Comparison of ENCODE assay signal across 25 mouse cellular contexts in genomic region chr4:7977661-7978444, GRCm38 (mm10).
DNase-seq lines count a peak whose midpoint lies in the region; ATAC-seq lines count a peak whose summit lies in the region.
"Had no signal": no experiment of that assay in that cellular context is flagged by ENCODE, and none has a peak within 500 bp of the region (broad histone marks: within the 10 kb centered on the region; RNA-seq: fewer than 3 reads in every experiment).

No protein-coding gene starts in this region.

- no peaks in the 10 kb centered on the region for H3K4me1 ChIP-seq in kidney, embryonic 14.5 days (ENCODE audit: control insufficient read depth, insufficient read depth, low read length)
- H3K4me1 ChIP-seq in limb, embryonic 10.5 days, result peaks cover 4% of the 10 kb centered on the region; the same call in 1 of the 2 replicates
- H3K4me1 ChIP-seq: embryonic facial prominence, embryonic 15.5 days; heart, embryonic 12.5 days; limb, embryonic 15.5 days; liver, embryonic 15.5 days; midbrain, embryonic 12.5 days had no signal

- H3K4me2 ChIP-seq in kidney, embryonic 14.5 days (replicated peaks; ENCODE audit: low read depth, low read length), result no peak overlapping the region
- H3K4me2 ChIP-seq: embryonic facial prominence, embryonic 15.5 days; heart, embryonic 12.5 days; hindbrain, embryonic 14.5 days; limb, embryonic 15.5 days; liver, embryonic 15.5 days; midbrain, embryonic 12.5 days had no signal

- no peaks in the 10 kb centered on the region for H3K9me3 ChIP-seq in kidney, embryonic 14.5 days (ENCODE audit: control insufficient read depth, low read length)
- no peaks in the 10 kb centered on the region for H3K9me3 ChIP-seq in limb, embryonic 10.5 days (replicated peaks)
- H3K9me3 ChIP-seq: embryonic facial prominence, embryonic 15.5 days; G1E; heart, embryonic 12.5 days; limb, embryonic 15.5 days; liver, embryonic 15.5 days; midbrain, embryonic 12.5 days had no signal

- ATAC-seq in kidney, embryonic 14.5 days (ENCODE audit: low FRiP score, low TSS enrichment), result peak; percentile 49; the same call in 1 of the 2 replicates
- peak; percentile 72 for ATAC-seq in activated CD4-positive, CD25-positive, alpha-beta regulatory T cell, adult 4 months
- ATAC-seq in cerebellum, adult (ENCODE audit: insufficient number of reproducible peaks, low FRiP score, low TSS enrichment), result no peak
- ATAC-seq: forebrain, embryonic 16.5 days; intestine, postnatal 0 days; lung, postnatal 0 days had no signal

- no peaks in the 10 kb centered on the region for H3K27me3 ChIP-seq in kidney, embryonic 14.5 days (ENCODE audit: control insufficient read depth, insufficient read depth, low read length)
- H3K27me3 ChIP-seq in limb, embryonic 10.5 days (ENCODE audit: low read depth, poor library complexity, severe bottlenecking), result no peaks in the 10 kb centered on the region
- H3K27me3 ChIP-seq: embryonic facial prominence, embryonic 15.5 days; heart, embryonic 12.5 days; limb, embryonic 15.5 days; liver, embryonic 15.5 days; midbrain, embryonic 12.5 days had no signal

- no peak overlapping the region for H3K9ac ChIP-seq in kidney, embryonic 14.5 days (ENCODE audit: low read depth, low read length)
- H3K9ac ChIP-seq: embryonic facial prominence, embryonic 15.5 days; heart, embryonic 12.5 days; hindbrain, embryonic 14.5 days; limb, embryonic 15.5 days; liver, embryonic 15.5 days; midbrain, embryonic 12.5 days had no signal

- H3K36me3 ChIP-seq in kidney, embryonic 14.5 days (ENCODE audit: control insufficient read depth, insufficient read depth, low read length), result no peaks in the 10 kb centered on the region
- no peaks in the 10 kb centered on the region for H3K36me3 ChIP-seq in limb, embryonic 10.5 days
- H3K36me3 ChIP-seq: embryonic facial prominence, embryonic 15.5 days; G1E; heart, embryonic 12.5 days; limb, embryonic 15.5 days; liver, embryonic 15.5 days; midbrain, embryonic 12.5 days had no signal

- H3K4me3 ChIP-seq in kidney, embryonic 14.5 days (ENCODE audit: low read length), result no peak overlapping the region
- H3K4me3 ChIP-seq in limb, embryonic 10.5 days, result no peak overlapping the region
- H3K4me3 ChIP-seq: embryonic facial prominence, embryonic 15.5 days; heart, embryonic 12.5 days; left cerebral cortex, adult 2 months; limb, embryonic 15.5 days; liver, embryonic 15.5 days; midbrain, embryonic 12.5 days had no signal

- 41% methylated on average over 5 of the region's 5 CpGs for WGBS in kidney, embryonic 14.5 days
- 82% methylated on average over 5 of the region's 5 CpGs for WGBS in limb, embryonic 10.5 days

- no peak overlapping the region for H3K27ac ChIP-seq in kidney, embryonic 14.5 days (ENCODE audit: low read depth, low read length)
- H3K27ac ChIP-seq in limb, embryonic 10.5 days, result peak overlapping the region; percentile 10; the same call in 1 of the 2 replicates
- H3K27ac ChIP-seq: embryonic facial prominence, embryonic 15.5 days; hindbrain, embryonic 14.5 days; left cerebral cortex, adult 2 months; liver, embryonic 15.5 days; midbrain, embryonic 12.5 days had no signal

- DNase-seq in kidney, postnatal 36 days, result no peak
- peak; percentile 13 for DNase-seq in CD4-positive helper T cell, adult 2 months (ENCODE audit: low read depth, low spot score)
- DNase-seq in limb, embryonic 10.5 days (ENCODE audit: low spot score), result no peak
- DNase-seq in frontal cortex, postnatal 36 days (ENCODE audit: low spot score in 2 of 2), result no peak
- no peak for DNase-seq in urinary bladder, adult 2 months (ENCODE audit: low spot score)
- DNase-seq: adrenal gland, postnatal 25 days; cerebellum, adult 11-12 months; cerebellum, postnatal 25 days; heart, postnatal 14 days; kidney, postnatal 25 days; right cerebral cortex, postnatal 14 days had no signal
